Mouse (Mus musculus): ENCODE measurements at regions not wholly inside any gene's neighbourhood (a gene's known extent, or its start where the extent isn't known, plus 50 kb on each side); places are given as distances from the start of the nearest gene placed in this dataset.

DNA sequence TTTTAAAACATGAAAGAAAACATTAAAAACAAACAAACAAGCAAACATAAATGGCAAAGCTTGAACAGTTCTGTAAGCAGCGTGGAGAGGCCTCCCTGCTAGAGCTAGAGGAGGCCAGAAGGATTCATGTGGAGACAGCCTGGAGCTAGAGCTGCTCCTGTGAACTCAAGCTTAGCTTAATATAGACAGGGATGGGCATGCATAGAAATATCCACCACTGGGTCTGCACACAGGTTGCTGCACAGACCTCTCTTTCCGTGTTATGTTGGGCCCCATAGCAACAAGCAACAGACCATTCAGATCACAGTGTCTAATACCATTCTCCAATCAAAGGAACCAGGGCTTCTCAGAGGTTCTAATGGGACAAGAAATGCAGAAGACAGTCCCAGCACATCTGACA is 122.9 kb upstream of the Magi3 start:
- H3K9ac ChIP-seq = no peak overlapping the region
- H3K36me3 ChIP-seq = no peaks in the 10 kb centered on the region
- WGBS = 46% methylated on average over 2 of the region's 2 CpGs
- H3K9me3 ChIP-seq (replicated peaks) = no peaks in the 10 kb centered on the region
- no peak overlapping the region for H3K4me2 ChIP-seq
- no peaks in the 10 kb centered on the region for H3K27me3 ChIP-seq
- peak; percentile 39; the same call in 1 of the 2 replicates for ATAC-seq (replicated peaks; ENCODE audit: insufficient number of reproducible peaks, insufficient read depth, low FRiP score, low read depth)
- peak overlapping the region; percentile 55 for H3K27ac ChIP-seq
- H3K4me1 ChIP-seq (replicated peaks) = peaks cover 16% of the 10 kb centered on the region
- no peak overlapping the region for H3K4me3 ChIP-seq

DNA sequence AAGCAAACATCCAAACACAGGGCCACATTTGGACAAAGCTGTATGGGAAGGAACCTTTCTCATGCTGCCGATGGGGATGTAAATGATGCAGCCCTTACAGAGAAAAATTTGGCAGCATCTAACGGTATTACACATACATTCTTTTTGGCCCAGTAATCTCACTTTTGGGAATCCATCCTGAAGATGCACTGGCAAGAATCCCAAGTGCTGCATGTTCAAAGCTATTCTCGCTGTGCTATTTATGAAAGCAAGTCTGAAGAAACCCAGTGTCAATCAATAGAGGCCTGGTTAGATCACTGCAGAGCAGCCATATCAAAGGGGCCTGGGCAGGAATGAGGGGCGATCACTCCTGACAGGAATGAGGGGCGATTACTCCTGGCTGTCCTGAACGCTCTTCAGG is 122.0 kb upstream of the Magi3 start:
- Histone ChIP-seq H3K4me1 (replicated peaks) (peaks cover 16% of the 10 kb centered on the region), H3K4me2 (no peak overlapping the region), H3K27me3 (no peaks in the 10 kb centered on the region), H3K4me3 (no peak overlapping the region), H3K9me3 (replicated peaks) (no peaks in the 10 kb centered on the region), H3K9ac (no peak overlapping the region), H3K36me3 (no peaks in the 10 kb centered on the region), H3K27ac (peak overlapping the region; percentile 51)
- no peak for ATAC-seq (replicated peaks; ENCODE audit: insufficient number of reproducible peaks, insufficient read depth, low FRiP score, low read depth)
- 37% methylated on average over 6 of the region's 6 CpGs for WGBS

DNA sequence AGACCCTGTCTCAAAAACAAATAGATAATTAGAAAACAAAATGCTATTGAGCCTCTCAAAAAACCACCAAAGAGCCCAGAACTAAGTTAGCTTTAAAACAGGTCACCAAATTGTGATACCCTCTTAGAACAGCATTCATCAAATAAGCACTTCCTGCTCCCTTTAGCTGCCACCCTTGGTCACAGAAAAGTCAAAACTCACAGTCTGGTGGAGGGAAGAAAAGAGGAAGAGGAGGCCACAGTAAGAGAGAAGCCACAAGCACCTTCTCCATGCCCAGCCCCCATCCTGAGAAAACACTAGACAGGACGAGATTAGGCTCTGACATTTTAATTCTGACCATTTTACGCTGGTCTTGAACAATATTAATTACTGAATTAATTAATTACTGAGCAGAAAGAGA is 120.2 kb upstream of the Magi3 start:
- Histone ChIP-seq H3K4me3 (no peak overlapping the region), H3K4me1 (replicated peaks) (peaks cover 19% of the 10 kb centered on the region), H3K36me3 (no peaks in the 10 kb centered on the region), H3K9me3 (replicated peaks) (no peaks in the 10 kb centered on the region), H3K9ac (no peak overlapping the region), H3K4me2 (no peak overlapping the region), H3K27ac (no peak overlapping the region), H3K27me3 (no peaks in the 10 kb centered on the region)
- ATAC-seq (replicated peaks; ENCODE audit: insufficient number of reproducible peaks, insufficient read depth, low FRiP score, low read depth) = no peak
- 64% methylated on average over 2 of the region's 2 CpGs for WGBS

DNA sequence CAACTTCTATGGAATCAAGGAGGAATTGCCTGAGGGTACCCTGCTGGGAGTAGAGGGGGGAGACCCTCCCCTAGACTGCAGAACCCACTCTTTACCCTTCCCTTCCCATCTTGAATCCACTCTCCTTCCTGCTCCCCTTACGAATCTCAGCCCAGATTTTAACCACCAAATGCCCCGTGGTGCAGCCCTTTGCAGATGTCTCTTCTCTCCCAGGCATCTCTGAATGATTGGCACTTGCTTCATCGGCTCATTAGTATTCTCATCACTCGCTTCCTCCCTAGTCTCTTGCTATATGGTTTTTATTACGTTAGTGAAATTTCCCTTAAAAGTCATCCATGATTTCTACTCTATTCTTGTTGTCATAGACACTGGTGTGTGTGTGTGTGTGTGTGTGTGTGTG is 116.7 kb upstream of the Magi3 start:
- no peak for ATAC-seq (replicated peaks; ENCODE audit: insufficient number of reproducible peaks, insufficient read depth, low FRiP score, low read depth)
- Histone ChIP-seq H3K36me3 (no peaks in the 10 kb centered on the region), H3K9me3 (replicated peaks) (no peaks in the 10 kb centered on the region), H3K27me3 (no peaks in the 10 kb centered on the region), H3K27ac (no peak overlapping the region), H3K4me2 (no peak overlapping the region), H3K4me1 (replicated peaks) (peaks cover 8% of the 10 kb centered on the region), H3K9ac (no peak overlapping the region), H3K4me3 (no peak overlapping the region)
- WGBS = 65% methylated on average over 5 of the region's 5 CpGs

DNA sequence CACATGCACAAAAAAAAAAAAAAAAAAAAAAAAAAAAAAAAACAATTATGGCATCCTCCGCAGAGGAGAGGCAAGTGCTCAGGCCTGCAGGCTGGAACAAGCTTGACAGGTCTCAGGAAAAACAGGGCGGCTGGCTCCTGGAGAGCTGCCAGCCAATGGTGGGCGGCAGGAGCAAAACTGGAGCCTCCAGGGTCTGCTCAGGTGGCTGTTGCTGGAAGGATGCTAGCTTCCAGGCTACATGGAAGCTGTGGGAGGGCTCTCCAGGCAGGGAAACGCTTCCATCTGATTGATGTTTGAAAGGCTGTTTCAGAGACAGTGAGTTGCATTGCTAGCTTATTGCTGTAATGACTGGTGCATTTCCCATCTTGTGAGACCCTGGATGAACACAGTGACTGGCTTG is 116.1 kb upstream of the Magi3 start:
- 28% methylated on average over 4 of the region's 4 CpGs for WGBS
- Histone ChIP-seq H3K4me2 (no peak overlapping the region), H3K9me3 (replicated peaks) (no peaks in the 10 kb centered on the region), H3K27me3 (no peaks in the 10 kb centered on the region), H3K4me3 (no peak overlapping the region), H3K36me3 (no peaks in the 10 kb centered on the region), H3K9ac (no peak overlapping the region), H3K27ac (no peak overlapping the region), H3K4me1 (replicated peaks) (peaks cover 8% of the 10 kb centered on the region)
- no peak for ATAC-seq (replicated peaks; ENCODE audit: insufficient number of reproducible peaks, insufficient read depth, low FRiP score, low read depth)

DNA sequence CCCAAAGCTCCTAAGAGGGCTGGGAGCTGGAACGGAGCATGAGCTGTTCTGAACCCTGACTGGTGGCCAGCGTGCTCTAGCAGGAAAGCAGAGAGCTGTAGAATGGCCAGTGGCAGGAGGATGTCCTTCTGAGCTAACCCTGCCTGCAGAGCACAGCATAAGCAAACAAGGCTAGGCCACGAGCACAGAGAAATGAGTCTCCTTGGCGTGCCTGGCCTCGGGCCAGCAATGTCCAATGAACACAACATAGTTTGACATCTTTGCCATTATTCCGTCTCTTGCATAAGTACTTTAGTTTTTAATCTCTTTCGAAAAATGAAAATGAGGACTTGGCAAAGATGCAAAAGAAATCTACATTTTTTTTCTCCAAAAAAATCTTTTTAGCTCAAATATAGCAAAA is 114.6 kb upstream of the Magi3 start:
- WGBS = 81% methylated on average over 7 of the region's 7 CpGs
- no peaks in the 10 kb centered on the region for H3K36me3 ChIP-seq
- H3K4me2 ChIP-seq = no peak overlapping the region
- H3K27me3 ChIP-seq = no peaks in the 10 kb centered on the region
- no peak overlapping the region for H3K9ac ChIP-seq
- no peaks in the 10 kb centered on the region for H3K9me3 ChIP-seq (replicated peaks)
- H3K4me1 ChIP-seq (replicated peaks) = peaks cover 7% of the 10 kb centered on the region; the same call in 1 of the 2 replicates
- ATAC-seq (replicated peaks; ENCODE audit: insufficient number of reproducible peaks, insufficient read depth, low FRiP score, low read depth) = no peak
- no peak overlapping the region for H3K27ac ChIP-seq
- no peak overlapping the region for H3K4me3 ChIP-seq

DNA sequence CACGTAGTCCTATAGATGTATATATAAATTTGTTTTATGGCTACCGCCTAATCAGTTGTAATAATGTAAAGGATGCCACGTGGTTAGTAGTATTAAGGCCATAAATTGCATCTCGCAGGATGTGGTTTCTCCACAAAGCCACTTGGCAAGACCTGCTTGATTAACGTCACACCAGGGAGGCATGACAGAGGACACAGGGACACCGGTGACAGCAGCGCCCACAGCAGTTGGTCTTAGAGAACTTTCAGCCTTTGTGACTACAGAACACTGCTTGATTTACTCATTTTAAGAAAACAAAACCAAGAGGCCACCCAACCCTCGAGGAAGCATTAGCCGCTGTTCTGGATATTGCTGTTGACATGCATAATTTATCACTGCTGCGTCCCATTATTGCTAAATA is 113.2 kb upstream of the Magi3 start:
- H3K4me2 ChIP-seq = no peak overlapping the region
- no peak overlapping the region for H3K4me3 ChIP-seq
- H3K27ac ChIP-seq = no peak overlapping the region
- 80% methylated on average over 10 of the region's 10 CpGs for WGBS
- H3K9me3 ChIP-seq (replicated peaks) = no peaks in the 10 kb centered on the region
- H3K36me3 ChIP-seq = no peaks in the 10 kb centered on the region
- peaks cover 7% of the 10 kb centered on the region; the same call in 1 of the 2 replicates for H3K4me1 ChIP-seq (replicated peaks)
- no peak for ATAC-seq (replicated peaks; ENCODE audit: insufficient number of reproducible peaks, insufficient read depth, low FRiP score, low read depth)
- H3K27me3 ChIP-seq = no peaks in the 10 kb centered on the region
- no peak overlapping the region for H3K9ac ChIP-seq

DNA sequence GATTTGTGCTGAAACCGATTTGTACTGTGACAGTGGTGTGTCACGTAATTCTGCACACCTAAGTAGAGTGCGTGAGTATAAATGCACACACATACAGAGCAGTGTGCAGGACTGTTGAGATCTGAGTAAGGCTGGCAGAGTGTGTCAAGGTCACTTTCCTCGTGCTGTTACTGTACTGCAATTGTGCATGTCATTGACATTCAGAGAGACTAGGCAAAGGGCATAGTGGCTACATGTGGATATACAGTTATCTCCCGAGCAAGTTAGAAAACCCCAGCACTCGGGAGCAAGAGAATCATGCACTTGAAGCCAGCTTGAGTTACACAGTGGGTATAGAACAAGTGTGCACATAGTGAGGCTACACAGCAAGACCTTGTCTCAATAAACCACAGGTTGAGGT is 110.5 kb upstream of the Magi3 start:
- Histone ChIP-seq H3K9me3 (replicated peaks) (no peaks in the 10 kb centered on the region), H3K36me3 (no peaks in the 10 kb centered on the region), H3K4me1 (replicated peaks) (0 out of 2 replicates have a peak, but pooled peaks cover 3% of the 10 kb centered on the region), H3K27ac (peak overlapping the region; percentile 53), H3K27me3 (no peaks in the 10 kb centered on the region), H3K9ac (no peak overlapping the region), H3K4me2 (no peak overlapping the region), H3K4me3 (no peak overlapping the region)
- WGBS = 62% methylated on average over 6 of the region's 6 CpGs
- no peak; the same call in 1 of the 2 replicates for ATAC-seq (replicated peaks; ENCODE audit: insufficient number of reproducible peaks, insufficient read depth, low FRiP score, low read depth)

DNA sequence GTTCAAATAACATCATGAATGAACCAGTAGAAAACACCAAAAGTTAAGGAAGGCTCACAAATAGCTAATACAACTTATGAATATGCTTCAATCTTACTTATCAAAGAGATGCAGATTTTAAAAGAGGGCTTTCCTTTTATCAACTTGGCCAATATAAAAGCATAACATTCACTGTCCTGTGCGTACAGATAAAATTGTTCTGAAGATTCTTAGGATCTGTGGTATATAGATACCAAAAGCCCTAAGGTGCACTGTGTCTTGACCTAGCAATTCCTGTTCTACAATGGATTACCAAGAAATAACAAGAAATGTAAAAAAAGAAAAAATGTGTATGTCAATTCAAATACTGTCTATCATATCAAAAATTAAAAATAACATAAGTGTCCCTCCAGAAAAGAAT is 107.7 kb upstream of the Magi3 start:
- no peak for ATAC-seq (replicated peaks; ENCODE audit: insufficient number of reproducible peaks, insufficient read depth, low FRiP score, low read depth)
- Histone ChIP-seq H3K36me3 (no peaks in the 10 kb centered on the region), H3K4me1 (replicated peaks) (peaks cover 11% of the 10 kb centered on the region), H3K9ac (no peak overlapping the region), H3K4me3 (no peak overlapping the region), H3K27ac (no peak overlapping the region), H3K4me2 (no peak overlapping the region), H3K9me3 (replicated peaks) (no peaks in the 10 kb centered on the region), H3K27me3 (no peaks in the 10 kb centered on the region)
- 84% methylated on average over 1 of the region's 1 CpGs for WGBS

DNA sequence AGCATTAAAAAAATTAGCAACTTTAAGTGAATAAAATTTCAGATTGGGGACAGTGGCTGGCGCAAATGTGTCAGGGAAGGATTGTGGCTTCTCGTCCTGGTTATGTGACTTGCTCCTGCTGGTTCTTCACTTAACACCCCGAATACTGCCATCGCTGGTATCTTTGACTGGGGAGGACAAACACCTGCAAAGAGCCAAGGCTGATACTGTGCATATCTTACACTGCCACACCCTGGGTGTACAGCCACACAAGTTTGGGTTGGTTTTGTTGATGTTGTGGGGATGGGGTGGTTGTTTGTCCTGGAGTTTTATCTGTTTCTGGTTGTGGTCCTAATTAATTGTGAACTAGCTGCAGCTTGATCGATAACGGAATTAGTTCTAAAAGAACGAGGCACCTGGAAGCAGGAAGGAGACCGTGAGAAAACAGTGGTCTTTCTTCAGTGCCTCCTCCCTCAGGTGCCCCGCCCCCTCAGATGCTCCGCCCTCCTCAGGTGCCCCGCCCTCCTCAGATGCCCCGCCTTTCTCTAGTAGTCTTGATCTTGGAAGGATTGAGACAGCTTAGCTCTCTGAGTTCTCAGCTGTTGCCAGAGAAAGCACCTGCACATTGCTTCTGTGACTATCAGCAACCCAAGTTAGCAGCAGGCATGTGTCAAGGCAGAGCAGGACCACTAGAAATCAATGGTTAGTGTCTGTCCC is 107.0 kb upstream of the Magi3 start:
- H3K36me3 ChIP-seq = no peaks in the 10 kb centered on the region
- no peaks in the 10 kb centered on the region for H3K27me3 ChIP-seq
- no peak for ATAC-seq (replicated peaks; ENCODE audit: insufficient number of reproducible peaks, insufficient read depth, low FRiP score, low read depth)
- H3K9me3 ChIP-seq (replicated peaks) = no peaks in the 10 kb centered on the region
- WGBS = 79% methylated on average over 12 of the region's 12 CpGs
- H3K4me1 ChIP-seq (replicated peaks) = peaks cover 11% of the 10 kb centered on the region
- H3K27ac ChIP-seq = no peak overlapping the region
- no peak overlapping the region for H3K9ac ChIP-seq
- no peak overlapping the region for H3K4me3 ChIP-seq
- no peak overlapping the region for H3K4me2 ChIP-seq

DNA sequence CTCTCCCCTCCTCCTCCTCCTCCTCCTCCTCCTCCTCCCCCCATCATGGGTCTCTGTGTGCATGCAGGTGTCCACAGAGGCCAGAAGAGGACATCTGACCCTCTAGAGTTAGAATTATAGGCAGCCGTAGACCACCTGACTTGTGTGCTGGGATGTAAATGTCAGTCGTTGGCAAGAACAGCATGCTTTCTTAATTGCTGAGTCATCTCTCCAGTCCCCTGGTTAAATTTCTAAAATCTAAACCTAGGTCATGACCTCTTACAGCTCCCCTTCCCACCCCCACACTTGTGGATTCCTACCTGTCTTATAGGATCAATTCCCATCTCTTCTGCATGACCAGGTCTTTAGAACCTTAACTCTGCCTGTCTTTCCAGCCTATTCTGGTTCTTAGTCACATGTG is 102.4 kb upstream of the Magi3 start:
- 59% methylated on average over 2 of the region's 2 CpGs for WGBS
- no peak overlapping the region for H3K27ac ChIP-seq
- peaks cover 39% of the 10 kb centered on the region for H3K4me1 ChIP-seq (replicated peaks)

DNA sequence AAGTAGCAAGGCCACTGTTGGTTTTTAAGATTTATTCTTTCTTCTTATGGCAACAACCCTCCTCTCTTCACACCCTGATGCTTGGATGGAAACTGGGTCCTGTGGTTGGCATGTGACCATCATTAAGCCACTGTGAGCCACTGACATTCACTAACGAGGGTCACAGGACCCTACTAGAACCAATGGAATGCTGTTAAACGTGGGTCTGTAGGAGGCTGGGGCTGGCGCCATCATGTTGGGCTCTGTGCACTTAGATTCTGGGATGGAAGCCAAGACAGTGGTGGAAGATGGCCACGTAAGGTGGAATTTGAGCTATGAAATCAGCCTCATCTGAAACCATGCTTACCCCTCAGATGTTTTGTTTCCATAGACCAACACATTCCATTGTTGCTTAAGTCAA is 100.2 kb upstream of the Magi3 start:
- peak overlapping the region; percentile 87 for H3K27ac ChIP-seq
- no peak overlapping the region for H3K4me2 ChIP-seq
- H3K27me3 ChIP-seq = no peaks in the 10 kb centered on the region
- ATAC-seq (replicated peaks; ENCODE audit: insufficient number of reproducible peaks, insufficient read depth, low FRiP score, low read depth) = peak; percentile 63; the same call in 1 of the 2 replicates
- H3K4me3 ChIP-seq = no peak overlapping the region
- H3K9ac ChIP-seq = no peak overlapping the region
- peaks cover 47% of the 10 kb centered on the region for H3K4me1 ChIP-seq (replicated peaks)
- 24% methylated on average over 4 of the region's 4 CpGs for WGBS
- H3K36me3 ChIP-seq = no peaks in the 10 kb centered on the region
- H3K9me3 ChIP-seq (replicated peaks) = no peaks in the 10 kb centered on the region

More for the DNA sequence above, 102.4 kb upstream of the Magi3 start:
- no peak overlapping the region for H3K4me2 ChIP-seq
- H3K27me3 ChIP-seq = no peaks in the 10 kb centered on the region
- H3K36me3 ChIP-seq = no peaks in the 10 kb centered on the region
- H3K9me3 ChIP-seq (replicated peaks) = no peaks in the 10 kb centered on the region
- H3K4me3 ChIP-seq = no peak overlapping the region
- ATAC-seq (replicated peaks; ENCODE audit: insufficient number of reproducible peaks, insufficient read depth, low FRiP score, low read depth) = no peak
- no peak overlapping the region for H3K9ac ChIP-seq

All from heart, embryonic 15.5 days (tissue).